Mouse (Mus musculus): Measurements from ENCODE around the gene Bcas3.

Bcas3 gene

DNA sequence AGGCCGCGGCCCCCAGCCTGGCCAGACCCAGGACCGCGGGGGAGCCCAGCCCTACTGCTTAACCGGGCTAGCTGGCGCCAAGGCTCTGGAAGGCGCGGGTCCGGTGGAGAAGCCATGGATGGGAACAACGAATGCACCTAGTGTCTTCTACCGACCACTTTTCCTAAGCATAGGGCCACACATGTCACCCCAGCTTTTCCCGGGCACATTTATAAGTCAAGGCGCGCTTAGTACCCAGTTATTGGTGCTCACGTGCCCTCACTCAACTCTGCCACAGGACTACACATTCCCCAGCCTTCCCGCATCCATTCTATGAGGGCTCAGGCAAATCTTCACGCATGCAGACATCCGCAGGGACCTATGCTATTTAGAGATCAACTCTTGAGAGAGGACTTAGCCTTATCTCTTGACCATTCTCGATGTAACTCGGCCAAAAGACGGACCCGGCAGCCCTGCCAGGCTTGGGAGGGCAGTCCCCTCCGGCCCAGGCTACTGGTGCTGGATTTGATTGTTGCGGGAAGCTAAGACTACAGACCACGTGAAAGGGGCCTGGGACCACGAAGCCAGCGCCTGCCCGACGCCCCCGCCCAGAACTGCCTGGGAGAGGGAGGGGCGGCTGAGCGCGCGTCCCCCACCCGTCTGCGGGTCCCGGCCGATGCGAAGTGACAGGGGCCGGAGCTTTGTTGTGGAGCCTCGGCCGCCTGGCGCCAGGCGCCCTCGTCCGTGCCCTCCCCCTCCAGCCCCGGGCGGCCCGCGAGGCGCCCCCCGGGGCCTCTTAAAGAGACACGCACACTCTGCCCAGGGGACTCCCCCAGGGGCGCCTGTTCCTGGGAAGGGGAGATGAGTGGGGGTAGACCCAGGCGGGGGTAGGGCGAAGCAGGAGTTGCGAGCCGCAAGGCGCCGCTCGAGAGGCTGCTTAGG is 476.8 kb downstream of the Bcas3 start:
- no peak for DNase-seq (ENCODE audit: low read depth)

DNA sequence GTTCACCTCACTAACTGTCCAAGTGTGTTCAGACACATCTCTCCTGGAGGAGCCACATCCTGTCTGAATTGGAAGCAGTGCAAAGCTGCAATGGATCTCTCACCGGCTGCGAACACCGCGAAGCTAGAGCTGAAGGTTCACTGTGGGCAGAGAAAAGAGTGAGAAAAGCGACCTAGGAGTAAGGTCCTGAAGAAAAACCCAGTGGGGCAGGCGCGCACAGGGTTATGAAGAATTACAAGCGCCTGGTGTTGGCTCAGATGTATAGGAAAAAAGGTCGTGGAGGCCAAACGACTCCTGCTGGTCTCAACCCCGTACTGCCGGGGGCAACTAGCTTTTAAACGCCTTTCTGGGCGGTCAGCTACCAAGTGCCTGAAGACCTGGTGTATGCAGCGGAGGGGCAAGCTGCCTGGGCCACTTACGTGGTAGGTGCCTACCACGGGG is 478.0 kb downstream of the Bcas3 start:
- no peak for DNase-seq (ENCODE audit: low read depth)

DNA sequence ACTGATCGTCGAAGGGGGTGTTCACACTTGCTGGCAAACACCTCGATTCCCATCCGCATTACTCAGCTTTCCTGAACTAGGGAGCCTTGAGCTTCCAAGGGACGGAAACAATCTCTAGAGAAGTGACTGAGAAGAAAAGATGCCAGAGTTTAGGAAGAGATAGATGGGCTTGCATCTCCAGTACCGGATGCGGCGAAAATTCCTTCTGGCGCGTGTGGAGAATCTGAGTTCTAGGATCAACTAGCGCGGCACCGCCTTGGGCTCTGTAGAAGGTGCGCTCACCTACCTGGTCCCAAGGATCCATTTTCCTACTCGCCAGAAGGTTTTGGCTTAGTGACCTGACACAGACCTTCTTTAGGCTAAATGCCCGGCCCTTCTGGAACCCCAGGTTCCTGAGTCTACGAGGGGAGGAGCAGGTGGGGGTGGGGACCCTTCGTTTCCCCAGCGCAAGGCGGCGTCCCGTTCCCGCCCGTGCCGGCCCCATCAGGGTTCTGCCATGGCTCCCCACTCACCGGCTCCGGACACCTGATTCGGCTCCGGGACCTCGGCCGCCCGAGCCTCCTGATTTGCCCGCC is 478.8 kb downstream of the Bcas3 start:
- DNase-seq (ENCODE audit: low read depth): no peak

DNA sequence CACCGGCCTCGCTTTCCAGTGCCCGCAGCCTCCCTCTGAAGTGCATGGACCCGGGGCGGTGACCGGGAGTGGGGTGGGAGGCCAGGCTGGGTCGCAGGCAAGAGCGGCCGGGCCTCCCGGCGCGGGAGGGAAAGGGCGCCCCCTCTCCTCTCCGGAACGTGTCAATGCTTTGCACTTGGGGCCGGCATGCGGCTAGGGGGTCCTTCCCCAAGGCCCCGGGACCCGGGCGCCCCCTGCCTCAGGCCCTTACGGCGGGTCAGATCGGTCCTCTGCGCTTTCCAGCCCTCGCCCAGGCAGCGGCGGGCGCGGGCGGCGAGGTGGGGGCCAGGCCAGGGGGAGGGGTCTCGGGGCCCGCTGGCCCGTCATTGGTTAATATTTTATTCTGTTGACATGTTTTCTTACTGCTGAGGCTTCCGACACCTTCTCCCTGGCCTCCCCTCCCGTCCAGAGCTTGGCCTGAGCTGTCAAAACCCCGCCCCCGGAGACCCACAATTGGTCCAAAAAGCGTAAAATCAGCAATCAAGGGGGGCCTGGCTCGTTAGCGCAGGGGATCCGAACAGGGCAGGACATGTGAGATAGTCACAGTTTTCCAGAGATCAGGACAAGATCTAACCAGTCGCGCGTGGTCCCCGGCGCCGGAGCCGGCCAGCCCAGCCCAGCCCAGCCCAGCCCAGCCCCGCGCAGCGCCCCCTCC is 479.4 kb downstream of the Bcas3 start, which contains the start of gene Tbx2:
TSS of gene Tbx2 (plus strand) at position 321 of the 694 bp plus-strand sequence.
- DNase-seq (ENCODE audit: low read depth): no peak

DNA sequence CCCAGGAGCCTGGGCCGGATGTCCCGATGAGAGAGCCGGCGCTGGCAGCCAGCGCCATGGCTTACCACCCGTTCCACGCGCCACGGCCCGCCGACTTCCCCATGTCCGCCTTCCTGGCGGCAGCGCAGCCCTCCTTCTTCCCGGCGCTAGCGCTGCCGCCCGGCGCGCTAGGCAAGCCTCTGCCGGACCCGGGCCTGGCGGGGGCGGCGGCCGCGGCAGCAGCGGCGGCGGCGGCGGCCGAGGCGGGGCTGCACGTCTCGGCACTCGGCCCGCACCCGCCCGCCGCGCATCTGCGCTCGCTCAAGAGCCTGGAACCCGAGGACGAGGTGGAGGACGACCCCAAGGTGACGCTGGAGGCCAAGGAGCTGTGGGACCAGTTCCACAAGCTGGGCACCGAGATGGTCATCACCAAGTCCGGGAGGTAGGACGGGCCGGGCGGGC is 480.1 kb downstream of the Bcas3 start:
- DNase-seq (ENCODE audit: low read depth): no peak

DNA sequence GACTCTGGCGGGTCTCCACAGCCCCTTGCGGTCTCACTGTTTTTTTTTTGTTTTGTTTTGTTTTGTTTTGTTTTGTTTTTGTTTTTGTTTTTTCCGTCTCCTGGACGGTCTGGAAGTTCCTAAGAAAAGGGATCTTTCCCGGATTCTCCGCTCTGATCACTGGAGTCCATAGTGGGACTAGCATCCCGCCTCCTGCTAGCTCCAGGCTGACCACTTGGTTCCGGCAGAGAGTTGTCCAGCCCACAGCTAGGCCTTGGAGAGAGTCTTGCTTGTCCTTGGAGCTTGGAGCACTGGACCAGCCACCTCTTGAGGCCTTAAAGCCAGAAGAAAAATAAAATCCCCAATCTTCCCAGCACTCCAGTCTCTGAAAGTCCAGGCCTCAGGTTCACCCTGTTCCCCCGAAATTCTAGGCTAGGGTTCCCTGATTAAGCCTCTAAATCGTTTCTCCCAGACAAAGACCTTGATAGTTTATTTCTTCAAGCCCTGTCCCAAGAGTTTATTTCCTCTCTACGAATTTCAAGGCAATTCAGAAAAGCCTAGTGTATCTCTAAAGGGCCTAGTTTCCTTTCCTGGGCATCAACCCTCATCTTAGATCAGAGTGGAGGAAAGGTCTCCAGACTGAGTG is 480.9 kb downstream of the Bcas3 start:
- no peak for DNase-seq (ENCODE audit: low read depth)

DNA sequence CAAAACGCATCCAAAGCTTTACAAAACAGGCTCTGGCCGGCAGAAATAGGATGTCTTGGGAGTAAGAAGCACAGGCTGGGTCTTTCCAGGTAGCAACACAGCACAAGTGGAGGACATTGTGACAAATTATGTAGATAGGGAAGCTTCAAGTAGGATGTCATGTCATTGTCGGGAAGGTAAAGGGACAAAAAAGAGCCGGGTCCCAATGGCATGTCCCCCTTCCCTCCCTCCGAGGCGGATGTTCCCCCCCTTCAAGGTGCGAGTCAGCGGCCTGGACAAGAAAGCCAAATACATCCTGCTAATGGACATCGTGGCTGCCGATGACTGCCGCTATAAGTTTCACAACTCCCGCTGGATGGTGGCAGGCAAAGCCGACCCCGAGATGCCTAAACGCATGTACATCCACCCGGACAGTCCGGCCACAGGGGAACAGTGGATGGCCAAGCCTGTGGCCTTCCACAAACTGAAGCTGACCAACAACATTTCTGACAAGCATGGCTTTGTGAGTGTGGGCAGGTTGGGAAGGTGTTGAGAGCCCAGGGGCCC is 481.5 kb downstream of the Bcas3 start:
- DNase-seq (ENCODE audit: low read depth): no peak

DNA sequence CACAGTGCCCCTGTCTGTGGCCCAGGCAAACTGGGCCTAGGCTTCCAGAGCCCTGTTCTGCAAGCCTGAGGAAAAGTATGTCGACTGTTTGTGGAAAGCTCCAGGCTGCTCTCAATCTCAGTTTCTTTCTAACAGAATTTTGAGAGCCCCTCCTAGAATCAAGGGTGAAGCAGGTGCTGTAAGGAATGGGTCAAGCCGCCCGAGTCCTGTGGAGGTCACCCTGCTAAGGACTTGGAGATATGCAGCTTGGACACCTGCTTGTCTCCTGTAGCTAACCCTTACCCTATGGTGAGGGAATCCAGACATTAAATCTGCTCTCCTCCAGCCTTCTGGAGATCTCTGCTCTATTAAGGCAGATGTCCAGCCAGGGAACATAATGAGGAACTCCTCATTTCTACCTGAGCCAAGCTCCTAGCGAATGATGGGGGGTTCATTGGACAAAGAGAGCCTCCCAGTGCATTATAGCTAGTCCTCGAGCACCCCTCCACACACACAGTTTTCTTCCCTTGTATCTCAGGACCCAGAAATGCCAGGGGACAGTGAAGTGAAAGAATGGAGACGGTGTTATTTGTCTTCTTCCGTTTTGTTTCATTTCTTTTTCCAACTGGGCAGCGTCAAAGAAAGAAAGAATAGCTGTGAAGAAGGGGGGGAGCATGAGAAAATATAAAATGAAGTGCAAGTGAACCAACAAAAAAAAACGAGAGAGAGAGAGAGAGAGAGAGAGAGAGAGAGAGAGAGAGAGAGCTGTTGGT is 482.2 kb downstream of the Bcas3 start:
- no peak for DNase-seq (ENCODE audit: low read depth)

DNA sequence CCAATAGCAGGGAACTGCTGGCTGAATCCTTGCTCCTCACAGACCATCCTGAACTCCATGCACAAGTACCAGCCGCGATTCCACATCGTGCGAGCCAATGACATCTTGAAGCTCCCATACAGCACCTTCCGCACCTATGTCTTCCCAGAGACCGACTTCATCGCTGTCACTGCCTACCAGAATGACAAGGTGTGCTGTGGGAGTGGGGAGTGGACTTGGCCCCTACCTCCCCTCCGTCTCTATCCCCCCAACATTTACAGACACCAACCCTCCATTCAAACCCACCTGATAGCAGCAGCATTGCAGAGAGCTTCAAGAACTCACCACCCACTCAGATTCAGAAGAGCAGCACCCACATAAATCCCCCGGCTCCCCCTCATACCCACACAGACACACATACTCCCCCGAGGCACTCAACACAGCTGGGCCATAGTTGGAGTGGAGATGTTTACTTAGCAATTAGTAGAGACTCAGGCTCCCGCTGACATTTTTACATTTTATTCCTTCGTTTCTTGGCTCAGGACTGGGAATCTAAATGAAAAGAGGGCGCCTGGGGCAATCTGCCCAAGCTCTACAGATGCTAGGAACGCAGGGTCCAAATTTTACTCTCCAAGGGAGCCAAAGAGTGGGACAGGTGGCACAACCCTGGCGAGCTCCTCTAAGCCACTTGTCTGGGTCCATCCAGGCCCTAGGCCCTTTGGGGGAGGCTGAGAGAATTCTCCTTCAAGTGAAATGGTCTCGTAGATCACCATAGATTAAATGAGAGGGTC is 483.0 kb downstream of the Bcas3 start:
- no peak for DNase-seq (ENCODE audit: low read depth)

DNA sequence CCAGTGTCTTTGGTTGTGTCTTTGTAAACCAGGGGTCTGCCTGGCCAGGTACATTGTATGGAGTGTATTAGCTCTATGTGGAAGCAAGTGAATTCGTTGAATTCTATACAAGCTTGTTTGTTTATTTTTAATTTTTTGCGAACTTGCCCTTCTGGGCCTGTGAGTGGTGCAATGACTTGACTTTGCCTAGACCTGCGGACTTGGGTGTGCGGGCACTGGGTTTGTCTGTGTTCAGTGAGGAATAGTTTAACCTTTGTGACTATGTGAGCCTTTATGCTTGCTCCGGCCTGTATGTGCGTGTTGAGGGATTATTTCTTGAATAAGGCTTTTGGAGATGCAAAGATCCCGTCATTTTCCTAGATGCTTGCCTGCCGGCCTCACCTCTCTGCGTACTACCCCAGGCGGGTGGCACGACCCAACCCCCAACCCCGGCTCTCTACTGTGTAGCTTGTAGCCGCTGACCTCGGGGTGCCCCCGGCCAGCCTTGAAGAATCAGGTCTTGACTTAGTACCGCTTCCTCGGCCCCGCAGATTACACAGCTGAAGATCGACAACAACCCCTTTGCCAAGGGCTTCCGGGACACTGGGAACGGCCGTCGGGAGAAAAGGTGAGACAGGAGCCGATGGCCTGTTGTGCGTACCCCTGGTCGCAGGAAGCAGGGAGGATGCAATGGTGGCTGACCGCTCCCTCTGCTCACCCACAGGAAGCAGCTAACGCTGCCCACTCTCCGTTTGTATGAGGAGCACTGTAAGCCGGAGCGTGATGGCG is 483.7 kb downstream of the Bcas3 start:
- DNase-seq (ENCODE audit: low read depth): no peak

DNA sequence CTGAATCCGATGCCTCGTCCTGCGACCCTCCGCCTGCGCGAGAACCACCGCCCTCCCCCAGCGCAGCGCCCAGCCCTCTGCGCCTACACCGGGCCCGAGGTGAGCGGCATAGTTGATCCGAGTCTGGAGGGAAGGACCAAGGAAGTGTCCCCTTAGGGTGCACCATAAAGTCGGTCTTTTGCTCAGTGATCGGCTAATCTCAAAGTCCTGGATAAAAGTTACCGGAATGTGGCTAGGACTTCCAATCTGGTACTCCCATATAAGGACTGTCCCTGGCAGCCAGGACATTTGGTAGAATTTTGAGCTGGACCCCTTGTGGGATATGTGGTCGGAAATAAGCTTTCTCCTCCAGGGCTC is 484.3 kb downstream of the Bcas3 start:
- no peak for DNase-seq (ENCODE audit: low read depth)

DNA sequence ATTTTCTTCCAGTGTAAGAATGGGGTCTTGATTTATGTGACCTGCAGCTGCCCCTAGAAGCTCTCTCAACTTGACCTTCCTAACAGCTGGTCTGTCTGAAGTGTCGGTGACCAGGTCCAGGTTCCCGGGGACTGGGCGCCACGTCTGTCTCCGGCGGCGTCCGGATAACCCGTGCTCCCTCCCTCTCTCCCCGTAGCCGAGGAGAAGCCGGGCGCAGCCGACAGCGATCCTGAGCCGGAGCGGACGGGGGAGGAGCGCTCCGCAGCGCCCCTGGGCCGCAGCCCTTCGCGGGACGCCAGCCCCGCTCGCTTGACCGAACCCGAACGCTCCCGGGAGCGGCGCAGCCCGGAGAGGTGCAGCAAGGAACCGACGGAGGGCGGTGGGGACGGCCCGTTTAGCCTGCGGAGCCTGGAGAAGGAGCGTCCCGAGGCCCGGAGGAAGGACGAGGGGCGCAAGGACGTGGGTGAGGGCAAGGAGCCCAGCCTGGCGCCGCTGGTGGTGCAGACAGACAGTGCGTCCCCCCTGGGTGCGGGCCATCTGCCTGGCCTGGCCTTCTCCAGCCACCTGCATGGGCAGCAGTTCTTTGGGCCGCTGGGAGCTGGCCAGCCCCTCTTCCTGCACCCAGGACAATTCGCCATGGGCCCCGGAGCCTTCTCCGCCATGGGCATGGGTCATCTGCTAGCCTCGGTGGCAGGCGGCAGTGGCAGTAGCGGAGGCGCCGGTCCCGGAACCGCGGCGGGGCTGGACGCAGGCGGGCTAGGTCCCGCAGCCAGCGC is 484.9 kb downstream of the Bcas3 start:
- no peak for DNase-seq (ENCODE audit: low read depth)

DNA sequence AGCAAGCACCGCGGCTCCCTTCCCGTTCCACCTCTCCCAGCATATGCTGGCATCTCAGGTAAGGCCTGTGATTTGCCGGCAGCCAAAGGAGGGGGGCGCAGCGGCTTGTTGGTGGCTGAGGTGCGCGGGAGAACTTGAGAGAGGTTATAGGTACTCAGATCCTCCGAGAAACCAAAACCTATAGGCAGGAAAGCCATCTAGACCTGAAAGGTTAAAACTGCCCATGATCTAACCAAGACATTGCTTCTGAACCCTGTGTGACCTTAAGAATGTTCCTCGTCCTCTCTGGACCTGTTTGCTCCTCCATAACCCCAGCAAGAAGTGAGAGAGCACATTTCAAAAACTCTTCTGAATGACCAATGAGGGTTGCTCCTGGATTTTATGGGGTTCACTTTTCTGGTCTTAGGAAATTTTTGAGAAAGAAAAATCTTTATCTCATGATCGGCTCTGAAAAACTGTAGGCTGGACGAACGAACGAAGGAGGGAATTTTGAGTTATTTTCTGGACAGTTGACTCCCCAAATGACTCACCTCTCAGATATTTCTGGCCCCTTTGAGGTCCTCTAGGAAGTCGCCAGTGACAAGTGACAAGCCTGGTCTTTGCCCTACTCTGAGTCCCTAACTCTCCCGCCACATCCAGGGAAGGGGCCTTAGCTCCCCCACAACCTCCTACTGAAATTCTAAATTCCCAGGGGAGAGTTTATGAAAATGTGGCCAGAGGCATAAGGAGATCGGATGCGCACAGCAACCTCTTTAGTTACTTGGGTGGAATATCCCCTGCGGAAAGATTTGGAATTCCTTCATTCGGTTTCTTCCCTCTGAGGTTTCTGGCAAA is 485.7 kb downstream of the Bcas3 start:
- no peak for DNase-seq (ENCODE audit: low read depth)

DNA sequence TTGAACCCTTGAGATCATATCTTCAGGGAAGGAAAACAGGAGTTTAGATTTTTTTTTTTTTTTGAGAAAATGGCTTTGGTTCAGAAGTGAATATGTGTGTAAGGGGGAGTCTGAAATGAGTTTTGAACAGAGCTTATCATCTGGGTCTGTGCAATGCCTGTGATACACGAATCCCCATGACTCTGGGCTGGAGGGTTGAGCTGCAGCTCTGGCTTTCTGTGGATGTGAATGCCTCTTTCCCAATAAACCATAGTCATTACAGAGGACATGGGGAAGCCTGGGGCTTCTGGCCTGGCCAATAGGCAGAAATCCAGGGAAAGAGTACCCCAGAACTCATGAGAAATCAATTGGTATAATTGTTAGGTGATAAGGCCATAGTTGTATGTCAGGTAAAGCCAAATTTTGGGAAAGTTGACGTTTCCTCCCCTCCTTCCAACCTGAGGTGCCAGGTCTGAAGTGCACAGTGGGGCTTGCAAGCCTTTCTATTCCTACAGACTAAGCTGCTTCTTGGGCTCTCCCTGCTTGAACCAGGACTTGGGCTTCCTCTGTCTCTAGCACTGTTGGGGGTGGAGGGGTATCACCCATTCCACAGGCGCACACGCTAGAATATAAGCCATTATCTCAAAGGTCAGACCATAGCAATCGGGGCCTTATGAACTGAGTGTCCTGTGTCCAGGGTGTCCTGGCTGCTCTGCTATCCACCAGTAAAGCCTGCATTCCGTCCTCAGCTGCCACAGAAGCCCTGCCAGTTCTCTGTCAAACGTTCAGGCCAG is 486.5 kb downstream of the Bcas3 start:
- no peak for DNase-seq (ENCODE audit: low read depth)

DNA sequence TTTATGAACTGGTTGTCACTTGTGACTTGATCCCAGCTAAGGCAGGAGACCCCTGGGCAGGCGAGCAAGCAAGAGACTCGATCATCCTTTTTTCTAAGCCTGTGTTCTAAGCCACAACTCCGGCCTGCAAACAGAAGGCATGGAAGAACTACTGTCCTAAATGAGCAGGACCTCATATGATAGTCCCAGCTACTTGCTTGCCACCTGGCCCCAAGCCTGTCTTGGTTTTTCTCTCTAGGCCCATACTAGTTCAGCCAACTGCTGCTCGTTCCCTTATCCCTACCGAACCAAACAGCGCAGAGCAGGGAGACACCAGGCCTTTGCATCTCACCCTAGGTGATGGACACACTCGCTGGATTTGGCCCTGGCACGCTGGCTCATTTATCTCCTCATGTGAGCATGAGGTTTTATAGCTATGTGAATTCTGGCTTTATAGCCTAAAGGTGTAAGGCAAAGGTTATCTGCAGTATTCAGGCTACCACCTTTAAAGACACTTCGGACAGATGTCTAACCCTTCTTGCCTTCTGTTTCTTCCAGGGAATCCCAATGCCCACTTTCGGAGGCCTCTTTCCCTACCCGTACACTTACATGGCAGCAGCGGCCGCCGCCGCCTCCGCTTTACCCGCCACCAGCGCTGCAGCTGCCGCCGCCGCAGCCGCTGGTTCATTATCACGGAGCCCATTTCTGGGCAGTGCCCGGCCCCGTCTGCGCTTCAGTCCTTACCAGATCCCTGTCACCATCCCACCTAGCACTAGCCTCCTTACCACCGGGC is 487.2 kb downstream of the Bcas3 start:
- no peak for DNase-seq (ENCODE audit: low read depth)

DNA sequence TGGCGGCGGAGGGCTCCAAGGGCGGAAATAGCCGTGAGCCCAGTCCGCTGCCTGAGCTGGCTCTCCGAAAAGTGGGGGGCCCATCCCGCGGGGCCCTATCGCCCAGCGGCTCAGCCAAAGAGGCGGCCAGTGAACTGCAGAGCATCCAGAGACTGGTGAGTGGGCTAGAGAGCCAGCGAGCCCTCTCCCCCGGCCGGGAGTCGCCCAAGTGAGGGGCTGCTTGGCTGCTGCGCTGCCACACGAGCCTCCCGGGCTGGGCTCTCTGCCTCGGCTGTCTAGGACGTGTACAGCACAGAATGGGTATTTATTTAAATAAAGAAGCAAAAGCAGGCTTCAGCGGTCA is 487.8 kb downstream of the Bcas3 start:
- DNase-seq (ENCODE audit: low read depth): no peak

DNA sequence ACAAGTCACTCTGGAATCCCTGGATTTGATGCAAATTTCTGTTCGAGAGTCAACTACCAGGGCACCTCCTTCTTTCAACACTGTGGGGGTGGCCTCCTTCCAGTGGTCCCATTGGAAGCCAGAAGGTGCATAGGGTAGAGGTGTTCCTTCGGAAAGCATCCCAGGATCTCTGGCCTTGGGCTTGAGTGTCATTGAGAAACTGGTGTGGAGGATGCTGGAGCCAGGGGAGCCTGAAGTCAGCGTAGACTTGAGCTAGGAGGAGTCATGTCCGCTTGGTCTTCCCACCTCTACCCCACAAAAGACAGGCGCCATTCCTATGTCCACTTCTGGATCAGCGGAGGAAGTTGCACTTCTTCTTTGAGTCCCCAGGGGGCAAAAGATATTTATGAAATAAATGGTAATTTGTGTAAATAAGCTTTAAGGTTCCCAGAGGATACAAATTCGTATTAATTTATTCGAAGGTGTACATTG is 488.3 kb downstream of the Bcas3 start:
- no peak for DNase-seq (ENCODE audit: low read depth)
